Mouse (Mus musculus): ENCODE measurements around the gene Cpne5. TPM values are rescaled to one million over a fixed set of nuclear protein-coding genes. Genes with fewer than 3 reads are reported as not detected.

The Cpne5 gene
- total and polyA plus RNA-seq, 3 experiments: 0.19 to 1.0 TPM; not detected in 1

GRCm38 (mm10) chr17:29261603-29262258, 23.8 kb upstream of the Cpne5 start:
- H3K27me3 ChIP-seq (ENCODE audit: control insufficient read depth in 1 of 2, insufficient read depth in 2 of 2, low read length in 2 of 2): no peaks in the 10 kb centered on the region
- DNase-seq (ENCODE audit: low read depth, low spot score): no peak
- H3K4me3 ChIP-seq (ENCODE audit: control insufficient read depth in 1 of 2, insufficient read depth in 1 of 2, low read depth in 2 of 2, low read length in 2 of 2): no peak overlapping the region; a peak in 2 of 4 replicates
- peaks cover 0 to 31% of the 10 kb centered on the region in 2 experiments; a peak in 3 of 4 replicates for H3K4me1 ChIP-seq (ENCODE audit: control insufficient read depth in 1 of 2, insufficient read depth in 2 of 2, low read length in 2 of 2)
- peaks cover 5 to 19% of the 10 kb centered on the region in 2 experiments; a peak in 3 of 4 replicates for H3K36me3 ChIP-seq (ENCODE audit: control insufficient read depth in 1 of 2, insufficient read depth in 2 of 2, low read length in 2 of 2)
- H3K79me2 ChIP-seq (ENCODE audit: control insufficient read depth, insufficient read depth, low read length, poor library complexity): peaks cover 65% of the 10 kb centered on the region
- no peak for TF ChIP-seq SMC3 (IDR thresholded peaks at IDR 0.05; ENCODE audit: low read depth, low read length)
- TF ChIP-seq ZC3H11A (IDR thresholded peaks at IDR 0.05; ENCODE audit: low read depth, low read length): no peak
- no peak for TF ChIP-seq EP300 (IDR thresholded peaks at IDR 0.05; ENCODE audit: low read depth in 1 of 2, low read length in 2 of 2)
- TF ChIP-seq MYB (IDR thresholded peaks at IDR 0.05; ENCODE audit: low read depth, low read length): no peak
- TF ChIP-seq KAT2A (conservative IDR thresholded peaks at IDR 0.05; ENCODE audit: low read depth, low read length): no peak
- no peak for TF ChIP-seq USF1 (IDR thresholded peaks at IDR 0.05; ENCODE audit: low read depth, low read length)
- TF ChIP-seq POLR2AphosphoS2 (IDR thresholded peaks at IDR 0.05; ENCODE audit: low read length): no peak
- no peak for TF ChIP-seq CHD2 (IDR thresholded peaks at IDR 0.05; ENCODE audit: low read length)
- TF ChIP-seq ETS1 (IDR thresholded peaks at IDR 0.05; ENCODE audit: low read depth, low read length): no peak
- TF ChIP-seq MAFK (IDR thresholded peaks at IDR 0.05; ENCODE audit: borderline replicate concordance, low read depth, low read length): no peak
- TF ChIP-seq GABPA (IDR thresholded peaks at IDR 0.05; ENCODE audit: low read depth, low read length): no peak
- TF ChIP-seq MEF2A (IDR thresholded peaks at IDR 0.05; ENCODE audit: extremely low read depth, insufficient replicate concordance, low read depth, low read length, poor library complexity, severe bottlenecking): no peak
- no peak for TF ChIP-seq TBP (IDR thresholded peaks at IDR 0.05; ENCODE audit: low read depth, low read length)
- no peak for TF ChIP-seq USF2 (IDR thresholded peaks at IDR 0.05; ENCODE audit: borderline replicate concordance in 1 of 2, insufficient read depth in 1 of 2, low read depth in 1 of 2, low read length in 2 of 2)
- TF ChIP-seq ZNF384 (IDR thresholded peaks at IDR 0.05; ENCODE audit: low read depth, low read length): no peak
- no peaks in the 10 kb centered on the region for H3K9me3 ChIP-seq (replicated peaks; ENCODE audit: insufficient read depth, low read length)
- H3K27ac ChIP-seq (ENCODE audit: control insufficient read depth, low read depth, low read length): no peak overlapping the region
- H3K9ac ChIP-seq (ENCODE audit: control insufficient read depth, low read depth, low read length, poor library complexity, severe bottlenecking): no peak overlapping the region

- peaks cover 0 to 29% of the 10 kb centered on the region in 2 experiments; a peak in 3 of 4 replicates for H3K4me1 ChIP-seq (ENCODE audit: control insufficient read depth in 1 of 2, insufficient read depth in 2 of 2, low read length in 2 of 2)
- no peaks in the 10 kb centered on the region for H3K9me3 ChIP-seq (replicated peaks; ENCODE audit: insufficient read depth, low read length)
- H3K79me2 ChIP-seq (ENCODE audit: control insufficient read depth, insufficient read depth, low read length, poor library complexity): peaks cover 65% of the 10 kb centered on the region
- H3K36me3 ChIP-seq (ENCODE audit: control insufficient read depth in 1 of 2, insufficient read depth in 2 of 2, low read length in 2 of 2): peaks cover 5 to 16% of the 10 kb centered on the region in 2 experiments; a peak in 3 of 4 replicates
- no peak overlapping the region for H3K27ac ChIP-seq (ENCODE audit: control insufficient read depth, low read depth, low read length)
- no peak overlapping the region for H3K4me3 ChIP-seq (ENCODE audit: control insufficient read depth in 1 of 2, insufficient read depth in 1 of 2, low read depth in 2 of 2, low read length in 2 of 2)
- DNase-seq (ENCODE audit: low read depth, low spot score): no peak
- no peak overlapping the region for H3K9ac ChIP-seq (ENCODE audit: control insufficient read depth, low read depth, low read length, poor library complexity, severe bottlenecking)
- H3K27me3 ChIP-seq (ENCODE audit: control insufficient read depth in 1 of 2, insufficient read depth in 2 of 2, low read length in 2 of 2): no peaks in the 10 kb centered on the region
- no peak for TF ChIP-seq ZNF384 (IDR thresholded peaks at IDR 0.05; ENCODE audit: low read depth, low read length)
- no peak for TF ChIP-seq UBTF (IDR thresholded peaks at IDR 0.05; ENCODE audit: borderline replicate concordance, insufficient read depth, low read depth, low read length)
- no peak for TF ChIP-seq MAFK (IDR thresholded peaks at IDR 0.05; ENCODE audit: borderline replicate concordance, low read depth, low read length)
- TF ChIP-seq ETS1 (IDR thresholded peaks at IDR 0.05; ENCODE audit: low read depth, low read length): no peak
- TF ChIP-seq NRF1 (IDR thresholded peaks at IDR 0.05; ENCODE audit: insufficient read depth, low read depth, low read length, poor library complexity, severe bottlenecking): no peak
- no peak for TF ChIP-seq ZKSCAN1 (IDR thresholded peaks at IDR 0.05; ENCODE audit: low read depth, low read length)
- TF ChIP-seq TCF12 (IDR thresholded peaks at IDR 0.05; ENCODE audit: low read depth, low read length): no peak
Observed at GRCm38 (mm10) chr17:29260501-29260900, 22.5 kb upstream of the Cpne5 start.
